Mouse (Mus musculus) limb, embryonic 12.5 days (tissue): Measurements from ENCODE around the gene Fam83e. TPM values are rescaled to one million over a fixed set of nuclear protein-coding genes. Genes with fewer than 3 reads are reported as not detected.

Experiments
- ATAC-seq: fragments of 200-750 bp; cut with Nextera tagmentation; 2 replicates; pipeline ENCODE4 v1.8.0; 2017; ENCODE audit warnings: low read depth, moderate TSS enrichment; ENCODE audit not compliant: insufficient number of reproducible peaks, insufficient read depth, low FRiP score, low TSS enrichment
- H3K27ac ChIP-seq: fragments of 300-500 bp; sonication (generic); 2 replicates; pipeline ENCODE4 v1.5.1; 2016; ENCODE audit warnings: mild to moderate bottlenecking, moderate library complexity
- H3K27me3 ChIP-seq: fragments of 300-500 bp; sonication (generic); 2 replicates; pipeline ENCODE4 v1.6.1; 2016; ENCODE audit warnings: mild to moderate bottlenecking, moderate library complexity
- H3K36me3 ChIP-seq: fragments of 300-500 bp; sonication (generic); 2 replicates; pipeline ENCODE4 v1.6.1; 2016; ENCODE audit warnings: mild to moderate bottlenecking, moderate library complexity
- H3K4me1 ChIP-seq: fragments of 300-500 bp; sonication (generic); replicated peaks from 2 replicates; pipeline ENCODE4 v1.6.1; 2016
- H3K4me2 ChIP-seq: fragments of 300-500 bp; sonication (generic); 2 replicates; pipeline ENCODE4 v1.6.1; 2016; ENCODE audit warnings: mild to moderate bottlenecking, moderate library complexity
- H3K4me3 ChIP-seq: fragments of 300-500 bp; sonication (generic); replicated peaks from 2 replicates; pipeline ENCODE4 v1.5.1; 2016; ENCODE audit warnings: mild to moderate bottlenecking
- H3K9ac ChIP-seq: fragments of 300-500 bp; sonication (generic); replicated peaks from 2 replicates; pipeline ENCODE4 v1.6.1; 2016; ENCODE audit warnings: mild to moderate bottlenecking, moderate library complexity
- H3K9me3 ChIP-seq: fragments of 300-500 bp; sonication (generic); 2 replicates; pipeline ENCODE4 v1.6.1; 2016; ENCODE audit warnings: mild to moderate bottlenecking, moderate library complexity
- WGBS: fragments of 180-500 bp; shearing (Covaris S2); methylation state at CpG from one replicate; pipeline ENCODE4 v1.1.7; 2016; 5-methylcytosine and 5-hydroxymethylcytosine counted together
- polyA plus RNA-seq: library from polyadenylated mRNA; unstranded; fragments of >200 nt; fragmentation: Nextera tagmentation; extraction: Ambion mirVana; gene quantifications from 2 replicates; pipeline ENCODE4 v1.2.1, GENCODE M21; 2016

Fam83e gene
- polyA plus RNA-seq, 1 experiment from 2014 or later = 1.3 TPM

DNA sequence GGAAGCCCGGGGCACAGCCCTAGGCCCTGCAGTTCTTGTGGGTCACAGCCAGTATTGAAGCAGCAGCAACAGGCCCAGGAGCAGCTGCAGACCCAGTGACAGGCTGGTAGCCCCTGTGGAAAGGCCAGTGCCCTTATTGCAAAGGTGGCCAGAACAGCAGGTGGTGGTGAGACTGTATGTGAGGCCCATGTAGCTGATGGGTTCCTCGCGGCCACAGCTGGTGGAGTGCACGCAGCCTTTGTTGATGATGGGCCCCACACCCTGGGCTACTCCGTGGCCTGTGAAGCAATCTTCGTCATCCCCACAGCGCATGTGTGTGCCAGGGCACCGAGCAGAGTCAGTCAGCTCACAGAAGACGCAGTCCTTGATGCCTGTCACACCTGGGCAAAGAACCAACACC, 4.1 kb downstream of the Fam83e start:
- Histone ChIP-seq H3K27me3 (no peaks in the 10 kb centered on the region), H3K9ac (no peak overlapping the region), H3K4me3 (no peak overlapping the region), H3K36me3 (peaks cover 92% of the 10 kb centered on the region), H3K27ac (no peak overlapping the region), H3K4me1 (peaks cover 3% of the 10 kb centered on the region), H3K4me2 (no peak overlapping the region), H3K9me3 (no peaks in the 10 kb centered on the region)
- 91% methylated on average over 9 of the region's 9 CpGs for WGBS
- no peak for ATAC-seq

DNA sequence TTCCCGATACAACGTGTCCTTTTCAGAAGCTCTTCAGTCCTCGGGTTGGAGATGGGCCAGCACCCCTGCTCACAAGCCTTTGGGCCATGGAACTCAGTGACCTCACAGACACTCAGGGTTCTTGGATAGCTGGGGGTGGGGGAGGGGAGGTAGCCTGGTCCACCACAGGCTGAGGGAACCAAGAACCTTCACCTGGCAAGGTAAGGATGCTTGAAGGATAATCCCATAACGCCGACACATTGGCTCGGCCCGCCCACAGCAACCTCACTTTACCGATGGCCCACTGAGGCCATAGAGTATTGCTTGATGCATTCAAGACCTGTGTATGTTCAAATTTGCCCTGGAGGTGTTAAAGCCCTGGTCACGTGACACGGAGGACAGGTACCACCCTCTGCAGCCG, 4.7 kb downstream of the Fam83e start, which contains the start of gene Spaca4:
Gene Spaca4 (minus strand): TSS at position 101 of the 400 bp plus-strand sequence.
- 97% methylated on average over 11 of the region's 11 CpGs for WGBS
- 0 out of 2 replicates have a peak within 1 kb of the TSS, but pooled peaks have one; percentile 27 for H3K9ac ChIP-seq

DNA sequence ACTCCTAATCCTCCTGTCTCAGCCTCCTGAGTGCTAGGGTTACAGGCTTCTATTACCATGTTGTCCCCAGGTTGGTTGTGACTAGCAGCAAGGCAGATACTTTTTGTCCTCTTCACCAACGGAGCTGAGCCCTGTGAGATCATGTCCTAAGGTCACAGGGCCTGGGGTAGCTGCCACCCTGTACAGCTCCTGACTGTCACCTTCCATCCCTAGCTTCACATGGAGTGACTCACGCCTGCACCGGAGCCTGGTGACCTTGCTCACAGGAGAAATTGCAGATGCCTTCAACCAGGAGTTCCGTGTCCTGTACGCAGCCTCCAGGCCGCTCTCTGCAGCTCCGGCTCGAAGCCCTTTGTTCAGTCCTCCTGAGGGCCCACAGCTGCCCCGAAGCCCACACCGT, 5.4 kb downstream of the Fam83e start:
- no peak for ATAC-seq
- H3K4me2 ChIP-seq = no peak overlapping the region
- no peak overlapping the region for H3K4me3 ChIP-seq
- H3K4me1 ChIP-seq = peaks cover 13% of the 10 kb centered on the region
- 0 out of 2 replicates have a peak overlapping the region, but pooled peaks have one; percentile 27 for H3K9ac ChIP-seq
- 92% methylated on average over 10 of the region's 10 CpGs for WGBS
- no peaks in the 10 kb centered on the region for H3K9me3 ChIP-seq
- H3K36me3 ChIP-seq = peaks cover 79% of the 10 kb centered on the region
- no peaks in the 10 kb centered on the region for H3K27me3 ChIP-seq
- no peak overlapping the region for H3K27ac ChIP-seq

More for the DNA sequence above, 4.7 kb downstream of the Fam83e start, which contains the start of gene Spaca4:
- Histone ChIP-seq H3K4me1 (peaks cover 9% of the 10 kb centered on the region), H3K4me2 (no peak within 1 kb of the TSS), H3K4me3 (no peak within 1 kb of the TSS), H3K36me3 (peaks cover 86% of the 10 kb centered on the region), H3K27ac (no peak within 1 kb of the TSS), H3K27me3 (no peaks in the 10 kb centered on the region), H3K9me3 (no peaks in the 10 kb centered on the region)
- ATAC-seq = no peak

DNA sequence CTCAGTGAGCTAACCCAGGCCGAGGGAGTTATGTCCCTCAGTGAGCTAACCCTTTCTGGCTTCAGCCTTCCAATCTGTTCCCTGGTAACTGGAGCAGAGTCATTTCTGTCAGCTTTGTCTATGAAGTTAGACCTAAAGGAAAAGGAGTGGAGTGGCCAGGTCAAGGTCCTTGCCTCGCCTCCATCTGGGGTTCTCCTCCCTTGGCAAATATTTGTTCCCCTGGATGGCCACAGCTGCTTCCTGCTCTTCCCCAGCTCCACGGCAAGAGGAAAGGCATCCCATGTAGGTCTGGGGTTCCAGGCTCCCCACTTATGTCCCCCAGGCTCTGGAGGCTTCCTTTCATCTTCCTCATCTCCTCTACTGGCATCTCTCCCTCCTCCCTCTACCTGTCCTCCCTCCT, 6.6 kb downstream of the Fam83e start:
- Histone ChIP-seq H3K4me3 (no peak overlapping the region), H3K4me2 (no peak overlapping the region), H3K4me1 (peaks cover 13% of the 10 kb centered on the region), H3K27me3 (no peaks in the 10 kb centered on the region), H3K27ac (no peak overlapping the region), H3K36me3 (peaks cover 67% of the 10 kb centered on the region), H3K9me3 (no peaks in the 10 kb centered on the region), H3K9ac (no peak overlapping the region)
- ATAC-seq = no peak
- 87% methylated on average over 3 of the region's 3 CpGs for WGBS

- Histone ChIP-seq H3K4me3 (peak overlapping the region; percentile 4; the same call in 1 of the 2 replicates), H3K4me2 (no peak overlapping the region), H3K9me3 (no peaks in the 10 kb centered on the region), H3K9ac (no peak overlapping the region), H3K27me3 (no peaks in the 10 kb centered on the region), H3K27ac (peak overlapping the region; percentile 67), H3K4me1 (peaks cover 13% of the 10 kb centered on the region), H3K36me3 (peaks cover 35% of the 10 kb centered on the region)
- peak; percentile 22 for ATAC-seq
- 11% methylated on average over 16 of the region's 16 CpGs for WGBS
Observed at GRCm38 (mm10) chr7:45730727-45731431, 9.9 kb downstream of the Fam83e start.

DNA sequence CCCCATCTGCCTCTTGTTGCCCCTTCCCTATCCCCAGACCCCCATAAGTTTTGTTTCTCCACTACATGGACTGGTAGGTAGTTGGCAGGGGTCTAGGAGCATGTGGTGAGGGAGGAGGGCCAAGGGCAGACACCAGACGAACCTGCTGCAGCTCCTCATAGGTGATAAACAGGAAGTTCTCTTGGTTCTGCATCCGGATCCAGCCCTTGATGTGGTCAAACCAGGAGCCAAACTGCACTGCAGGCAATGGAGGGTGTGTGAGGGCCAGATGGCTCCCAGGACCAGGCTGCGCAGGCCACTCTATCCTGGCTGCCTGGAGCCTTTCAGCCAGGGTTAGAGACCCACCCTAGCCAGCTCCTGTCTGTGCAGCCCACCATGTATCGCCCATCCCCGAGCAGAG, 12.5 kb downstream of the Fam83e start:
- no peak for ATAC-seq
- Histone ChIP-seq H3K27me3 (no peaks in the 10 kb centered on the region), H3K4me2 (no peak overlapping the region), H3K9me3 (no peaks in the 10 kb centered on the region), H3K9ac (no peak overlapping the region), H3K27ac (no peak overlapping the region), H3K4me3 (no peak overlapping the region), H3K4me1 (peaks cover 13% of the 10 kb centered on the region), H3K36me3 (peaks cover 15% of the 10 kb centered on the region)
- 72% methylated on average over 5 of the region's 5 CpGs for WGBS

DNA sequence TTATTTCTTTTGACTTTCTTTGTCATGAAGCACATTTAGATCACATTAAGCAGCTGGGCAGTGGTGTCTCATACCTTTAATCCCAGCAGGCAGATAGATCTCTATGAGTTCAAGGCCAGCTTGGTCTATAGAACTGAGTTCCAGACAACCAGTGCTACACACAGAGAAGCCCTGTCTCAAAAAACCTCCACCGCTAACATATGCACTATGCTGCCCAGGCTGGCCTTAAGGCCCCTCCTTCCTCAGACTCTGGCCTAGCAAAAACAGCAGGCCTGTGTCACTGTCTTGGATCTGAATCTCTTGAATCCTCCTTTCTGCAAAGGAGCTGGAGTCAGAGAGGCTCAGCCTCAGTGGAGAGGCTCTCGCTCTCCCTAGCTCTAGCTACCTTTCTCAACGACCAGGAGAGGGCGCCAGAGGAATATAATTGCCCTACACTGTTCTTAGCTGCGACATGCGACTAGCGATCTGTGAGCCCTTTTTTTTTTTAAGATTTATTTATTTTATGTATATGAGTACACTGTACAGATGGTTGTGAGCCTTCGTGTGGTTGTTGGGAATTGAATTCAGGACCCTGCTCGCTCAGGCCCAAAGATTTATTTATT, 18.3 kb downstream of the Fam83e start:
- H3K4me2 ChIP-seq = no peak overlapping the region
- no peak overlapping the region for H3K4me3 ChIP-seq
- 7% methylated on average over 9 of the region's 9 CpGs for WGBS
- H3K9ac ChIP-seq = no peak overlapping the region
- ATAC-seq = peak; percentile 81; the same call in 1 of the 2 replicates
- H3K4me1 ChIP-seq = 0 out of 2 replicates have a peak, but pooled peaks cover 4% of the 10 kb centered on the region
- H3K9me3 ChIP-seq = no peaks in the 10 kb centered on the region
- no peak overlapping the region for H3K27ac ChIP-seq
- H3K36me3 ChIP-seq = no peaks in the 10 kb centered on the region
- no peaks in the 10 kb centered on the region for H3K27me3 ChIP-seq

DNA sequence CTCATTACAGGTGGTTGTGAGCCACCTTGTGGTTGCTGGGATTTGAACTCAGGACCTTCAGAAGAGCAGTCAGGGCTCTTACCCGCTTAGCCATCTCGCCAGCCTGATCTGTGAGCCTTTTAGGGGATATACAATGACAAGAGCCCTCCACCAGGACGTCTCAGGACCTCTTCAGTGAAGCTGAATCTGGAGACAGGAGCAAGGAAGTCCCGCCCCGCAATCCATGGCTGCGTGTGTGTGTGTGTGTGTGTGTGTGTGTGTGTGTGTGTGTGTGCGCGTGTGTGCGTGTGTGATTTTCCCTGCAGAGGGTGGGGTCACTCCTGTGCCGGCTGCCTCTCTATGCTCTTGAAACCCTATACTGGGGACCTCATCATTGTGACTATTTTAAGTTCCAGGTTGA, 18.8 kb downstream of the Fam83e start:
- Histone ChIP-seq H3K4me2 (no peak overlapping the region), H3K4me3 (no peak overlapping the region), H3K9me3 (no peaks in the 10 kb centered on the region), H3K9ac (no peak overlapping the region), H3K27ac (no peak overlapping the region), H3K27me3 (no peaks in the 10 kb centered on the region), H3K36me3 (no peaks in the 10 kb centered on the region), H3K4me1 (0 out of 2 replicates have a peak, but pooled peaks cover 4% of the 10 kb centered on the region)
- no peak for ATAC-seq
- 76% methylated on average over 10 of the region's 10 CpGs for WGBS

DNA sequence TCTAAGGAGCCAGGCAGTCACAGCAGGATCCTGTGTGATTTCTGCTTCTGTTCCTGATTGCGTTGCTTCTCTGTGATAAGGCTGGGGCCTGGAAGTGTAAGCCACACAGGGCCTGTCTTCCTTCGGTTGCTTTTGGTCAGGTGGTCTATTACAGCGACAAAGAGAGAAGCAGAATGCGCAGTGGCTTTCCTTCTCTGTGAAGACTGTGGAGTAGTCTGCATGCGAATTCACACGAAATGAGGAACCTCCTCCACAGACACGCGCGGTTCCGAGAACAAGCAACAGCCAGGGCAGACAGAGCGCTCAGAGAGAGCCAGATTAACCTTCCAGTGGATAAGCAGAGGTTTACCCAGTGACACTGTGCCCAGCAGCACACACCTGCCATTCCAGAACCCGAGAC, 20.3 kb downstream of the Fam83e start:
- no peak overlapping the region for H3K4me2 ChIP-seq
- no peak overlapping the region for H3K4me3 ChIP-seq
- ATAC-seq = no peak
- no peaks in the 10 kb centered on the region for H3K36me3 ChIP-seq
- H3K27ac ChIP-seq = no peak overlapping the region
- 0 out of 2 replicates have a peak, but pooled peaks cover 4% of the 10 kb centered on the region for H3K4me1 ChIP-seq
- H3K9ac ChIP-seq = no peak overlapping the region
- no peaks in the 10 kb centered on the region for H3K9me3 ChIP-seq
- 85% methylated on average over 12 of the region's 12 CpGs for WGBS
- H3K27me3 ChIP-seq = no peaks in the 10 kb centered on the region

DNA sequence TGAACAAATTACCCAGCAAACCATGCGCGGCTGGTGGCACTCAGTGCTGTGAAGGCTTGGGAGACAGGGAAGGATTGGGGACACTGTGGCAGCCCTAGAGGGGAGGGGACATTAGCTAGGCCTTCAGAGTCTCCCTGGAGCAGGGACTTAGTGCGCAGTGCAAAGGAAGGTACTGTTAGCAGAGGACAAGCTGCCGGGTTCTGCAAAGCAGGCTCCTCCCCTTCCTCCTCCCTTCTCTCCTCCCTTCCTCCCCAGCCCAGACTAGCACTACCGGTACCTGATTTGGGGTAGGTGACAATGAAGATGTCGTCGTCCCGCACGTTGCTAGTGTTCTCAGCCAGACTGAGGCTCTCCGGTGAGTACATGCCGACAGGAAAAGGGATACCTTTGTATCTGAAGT, 20.8 kb downstream of the Fam83e start:
- Histone ChIP-seq H3K27ac (no peak overlapping the region), H3K36me3 (no peaks in the 10 kb centered on the region), H3K4me2 (peak overlapping the region; percentile 47), H3K27me3 (no peaks in the 10 kb centered on the region), H3K9ac (0 out of 2 replicates have a peak overlapping the region, but pooled peaks have one; percentile 28), H3K9me3 (0 out of 2 replicates have a peak, but pooled peaks cover 3% of the 10 kb centered on the region), H3K4me3 (peak overlapping the region; percentile 26), H3K4me1 (0 out of 2 replicates have a peak, but pooled peaks cover 4% of the 10 kb centered on the region)
- 31% methylated on average over 11 of the region's 11 CpGs for WGBS
- 0 out of 2 replicates have a peak, but pooled peaks have one; percentile 33 for ATAC-seq

- peak overlapping the region; percentile 47 for H3K4me2 ChIP-seq
- H3K9ac ChIP-seq = 0 out of 2 replicates have a peak overlapping the region, but pooled peaks have one; percentile 28
- H3K9me3 ChIP-seq = 0 out of 2 replicates have a peak, but pooled peaks cover 6% of the 10 kb centered on the region
- no peak overlapping the region for H3K27ac ChIP-seq
- no peaks in the 10 kb centered on the region for H3K27me3 ChIP-seq
- WGBS = 31% methylated on average over 19 of the region's 19 CpGs
- peak overlapping the region; percentile 26 for H3K4me3 ChIP-seq
- ATAC-seq = no peak
- H3K36me3 ChIP-seq = no peaks in the 10 kb centered on the region
- H3K4me1 ChIP-seq = 0 out of 2 replicates have a peak, but pooled peaks cover 4% of the 10 kb centered on the region
Observed at GRCm38 (mm10) chr7:45742338-45742737, 21.3 kb downstream of the Fam83e start.
